Mouse (Mus musculus) ovary, postnatal 10 days (tissue): ENCODE measurements around the gene H2-Eb1.
A peak's percentile ranks its signal among the peaks of the same experiment; 100 is the strongest.

Source experiments
- DNase-seq: peaks from one replicate; pipeline ENCODE4 v3.0.0; 2022; ENCODE audit warnings: low spot score

Gene H2-Eb1

GRCm38 (mm10) chr17:34305380-34306030, at the start of gene H2-Eb1:
Gene H2-Eb1 (plus strand): TSS chr17:34305867.
- peak; percentile 74 for DNase-seq

GRCm38 (mm10) chr17:34256501-34256900, 49.2 kb upstream of the H2-Eb1 start:
- DNase-seq, result no peak

- peak; percentile 65 for DNase-seq
Observed at GRCm38 (mm10) chr17:34257594-34258375, 47.9 kb upstream of the H2-Eb1 start, which contains the start of gene H2-Ab1. Gene H2-Ab1 (plus strand): TSS chr17:34257689.

- DNase-seq, result no peak
Observed at GRCm38 (mm10) chr17:34260551-34260950, 45.1 kb upstream of the H2-Eb1 start.

- peak; percentile 49 for DNase-seq
Observed at GRCm38 (mm10) chr17:34261502-34261901, 44.2 kb upstream of the H2-Eb1 start.

- peak; percentile 41 for DNase-seq
Observed at GRCm38 (mm10) chr17:34263068-34263467, 42.6 kb upstream of the H2-Eb1 start.

GRCm38 (mm10) chr17:34263811-34264371, 41.8 kb upstream of the H2-Eb1 start:
- no peak for DNase-seq

GRCm38 (mm10) chr17:34264452-34265351, 41.0 kb upstream of the H2-Eb1 start:
- DNase-seq, result no peak

GRCm38 (mm10) chr17:34268262-34268661, 37.4 kb upstream of the H2-Eb1 start:
- DNase-seq, result no peak

- no peak for DNase-seq
Observed at GRCm38 (mm10) chr17:34268748-34269147, 36.9 kb upstream of the H2-Eb1 start.

GRCm38 (mm10) chr17:34269817-34270216, 35.9 kb upstream of the H2-Eb1 start:
- no peak for DNase-seq

GRCm38 (mm10) chr17:34270230-34270629, 35.4 kb upstream of the H2-Eb1 start:
- no peak for DNase-seq

GRCm38 (mm10) chr17:34270940-34271339, 34.7 kb upstream of the H2-Eb1 start:
- DNase-seq, result no peak

- DNase-seq, result no peak
Observed at GRCm38 (mm10) chr17:34272102-34272501, 33.6 kb upstream of the H2-Eb1 start.

GRCm38 (mm10) chr17:34280499-34281038, 25.1 kb upstream of the H2-Eb1 start:
- no peak for DNase-seq

- DNase-seq, result no peak
Observed at GRCm38 (mm10) chr17:34281836-34282235, 23.8 kb upstream of the H2-Eb1 start.

- DNase-seq, result no peak
Observed at GRCm38 (mm10) chr17:34285371-34285770, 20.3 kb upstream of the H2-Eb1 start.

GRCm38 (mm10) chr17:34285848-34286247, 19.8 kb upstream of the H2-Eb1 start:
- DNase-seq, result no peak

GRCm38 (mm10) chr17:34286501-34286900, 19.2 kb upstream of the H2-Eb1 start:
- no peak for DNase-seq

- DNase-seq, result no peak
Observed at GRCm38 (mm10) chr17:34286999-34287398, 18.7 kb upstream of the H2-Eb1 start.

GRCm38 (mm10) chr17:34287648-34288047, 18.0 kb upstream of the H2-Eb1 start, which contains the start of gene H2-Aa:
Gene H2-Aa (minus strand): TSS chr17:34287823.
- DNase-seq, result peak; percentile 69

GRCm38 (mm10) chr17:34288131-34288530, 17.5 kb upstream of the H2-Eb1 start:
- no peak for DNase-seq
